Mouse (Mus musculus) forebrain, embryonic 14.5 days (tissue): ENCODE measurements around the gene Hnrnpul1. TPM values are rescaled to one million over a fixed set of nuclear protein-coding genes. Genes with fewer than 3 reads are reported as not detected.
"Not testable (repeated sequence)": the region's sequence is repeated elsewhere in the genome, so short reads cannot be mapped to it uniquely, and the experiment has no call there.

ENCODE experiments used
- ATAC-seq: fragments of 200-750 bp; cut with Nextera tagmentation; 2 replicates; pipeline ENCODE4 v1.8.0; 2017; ENCODE audit warnings: mild to moderate bottlenecking, moderate library complexity
- DNase-seq: peaks from one replicate; pipeline ENCODE4 v3.0.0-alpha.2; 2015; ENCODE audit warnings: low spot score
- H3K27ac ChIP-seq: fragments of 300-500 bp; sonication (generic); 2 replicates; pipeline ENCODE4 v1.5.1; 2014; ENCODE audit warnings: low read depth, mild to moderate bottlenecking, control low read depth, low read length, moderate library complexity
- H3K27me3 ChIP-seq: fragments of 300-500 bp; sonication (generic); replicated peaks from 2 replicates; pipeline ENCODE4 v1.6.1; 2014; ENCODE audit warnings: low read length, control low read depth, mixed read lengths; ENCODE audit not compliant: control insufficient read depth, insufficient read depth
- H3K36me3 ChIP-seq: fragments of 300-500 bp; sonication (generic); 2 replicates; pipeline ENCODE4 v1.6.1; 2014; ENCODE audit warnings: low read length, control low read depth; ENCODE audit not compliant: control insufficient read depth, insufficient read depth
- H3K4me1 ChIP-seq: fragments of 300-500 bp; sonication (generic); 2 replicates; pipeline ENCODE4 v1.6.1; 2014; ENCODE audit warnings: antibody characterized with exemption, low read length, control low read depth; ENCODE audit not compliant: control insufficient read depth, insufficient read depth
- H3K4me2 ChIP-seq: fragments of 300-500 bp; sonication (generic); 2 replicates; pipeline ENCODE4 v1.6.1; 2014; ENCODE audit warnings: mild to moderate bottlenecking, control low read depth, low read length
- H3K4me3 ChIP-seq: fragments of 300-500 bp; sonication (generic); 2 replicates; pipeline ENCODE4 v1.5.1; 2014; ENCODE audit warnings: low read depth, low read length, control low read depth
- H3K9ac ChIP-seq: fragments of 300-500 bp; sonication (generic); 2 replicates; pipeline ENCODE4 v1.6.1; 2014; ENCODE audit warnings: mild to moderate bottlenecking, low read length, control low read depth, moderate library complexity
- H3K9me3 ChIP-seq: fragments of 300-500 bp; sonication (generic); replicated peaks from 2 replicates; pipeline ENCODE4 v1.6.1; 2016; ENCODE audit warnings: low read length, control low read depth, mixed read lengths; ENCODE audit not compliant: control insufficient read depth
- WGBS: fragments of 180-500 bp; shearing (Covaris S2); extraction: QIAGEN DNeasy Blood & Tissue Kit; methylation state at CpG from one replicate; pipeline ENCODE4 v1.1.7; 2014; 5-methylcytosine and 5-hydroxymethylcytosine counted together
- polyA plus RNA-seq: library from polyadenylated mRNA; unstranded; fragments of >200 nt; fragmentation: Nextera tagmentation; extraction: Ambion mirVana; gene quantifications from 2 replicates; pipeline ENCODE4 v1.2.1, GENCODE M21; 2014

The Hnrnpul1 gene
- polyA plus RNA-seq: 53.6 and 61.2 TPM in 2 replicates

- H3K4me2 ChIP-seq: peak within 1 kb of the TSS; percentile 70
- H3K27ac ChIP-seq: peak within 1 kb of the TSS; percentile 97
- peaks cover 12% of the 10 kb centered on the region for H3K4me1 ChIP-seq
- H3K36me3 ChIP-seq: peaks cover 16% of the 10 kb centered on the region
- no peaks in the 10 kb centered on the region for H3K27me3 ChIP-seq
- DNase-seq: peak; percentile 99
- WGBS: under 1% methylated on average over 55 of the region's 55 CpGs
- H3K4me3 ChIP-seq: peak within 1 kb of the TSS; percentile 97
- ATAC-seq: peak; percentile 94
- peak within 1 kb of the TSS; percentile 99 for H3K9ac ChIP-seq
- H3K9me3 ChIP-seq: no peaks in the 10 kb centered on the region
Observed at GRCm38 (mm10) chr7:25754738-25755467, at the start of gene Hnrnpul1. TSS of gene Hnrnpul1 (minus strand) at chr7:25754757.

GRCm38 (mm10) chr7:25803460-25803859, 48.9 kb upstream of the Hnrnpul1 start:
- no peak for ATAC-seq
- Histone ChIP-seq H3K27ac (no peak overlapping the region), H3K4me2 (no peak overlapping the region), H3K36me3 (no peaks in the 10 kb centered on the region), H3K9me3 (no peaks in the 10 kb centered on the region), H3K9ac (no peak overlapping the region), H3K27me3 (no peaks in the 10 kb centered on the region), H3K4me1 (no peaks in the 10 kb centered on the region), H3K4me3 (no peak overlapping the region)
- WGBS: 81% methylated on average over 13 of the region's 13 CpGs
- DNase-seq: no peak

- no peak for ATAC-seq
- no peak overlapping the region for H3K4me2 ChIP-seq
Observed at GRCm38 (mm10) chr7:25802241-25803125, 47.9 kb upstream of the Hnrnpul1 start.

GRCm38 (mm10) chr7:25801031-25801430, 46.5 kb upstream of the Hnrnpul1 start:
- 92% methylated on average over 6 of the region's 6 CpGs for WGBS
- no peak overlapping the region for H3K4me3 ChIP-seq
- no peak overlapping the region for H3K4me2 ChIP-seq
- H3K4me1 ChIP-seq: no peaks in the 10 kb centered on the region
- DNase-seq: no peak
- H3K27me3 ChIP-seq: no peaks in the 10 kb centered on the region
- no peak for ATAC-seq
- no peaks in the 10 kb centered on the region for H3K36me3 ChIP-seq
- H3K27ac ChIP-seq: no peak overlapping the region
- H3K9me3 ChIP-seq: no peaks in the 10 kb centered on the region
- no peak overlapping the region for H3K9ac ChIP-seq

More at GRCm38 (mm10) chr7:25802241-25803125, 47.9 kb upstream of the Hnrnpul1 start:
- 38% methylated on average over 24 of the region's 24 CpGs for WGBS
- DNase-seq: no peak
- H3K4me3 ChIP-seq: no peak overlapping the region
- H3K27ac ChIP-seq: no peak overlapping the region
- no peaks in the 10 kb centered on the region for H3K9me3 ChIP-seq
- no peaks in the 10 kb centered on the region for H3K27me3 ChIP-seq
- H3K36me3 ChIP-seq: no peaks in the 10 kb centered on the region
- no peaks in the 10 kb centered on the region for H3K4me1 ChIP-seq
- no peak overlapping the region for H3K9ac ChIP-seq

- Histone ChIP-seq H3K27me3 (no peaks in the 10 kb centered on the region), H3K4me2 (no peak overlapping the region), H3K36me3 (no peaks in the 10 kb centered on the region), H3K9me3 (no peaks in the 10 kb centered on the region), H3K4me1 (no peaks in the 10 kb centered on the region), H3K4me3 (no peak overlapping the region), H3K27ac (no peak overlapping the region), H3K9ac (no peak overlapping the region)
- ATAC-seq: no peak
- DNase-seq: no peak
- 89% methylated on average over 1 of the region's 1 CpGs for WGBS
Observed at GRCm38 (mm10) chr7:25799369-25799768, 44.8 kb upstream of the Hnrnpul1 start.

- ATAC-seq: no peak
- H3K4me1 ChIP-seq: no peaks in the 10 kb centered on the region
- no peaks in the 10 kb centered on the region for H3K9me3 ChIP-seq
- H3K27ac ChIP-seq: no peak overlapping the region
- 75% methylated on average over 2 of the region's 2 CpGs for WGBS
- H3K4me3 ChIP-seq: no peak overlapping the region
- DNase-seq: no peak
- H3K27me3 ChIP-seq: no peaks in the 10 kb centered on the region
- no peak overlapping the region for H3K4me2 ChIP-seq
- no peak overlapping the region for H3K9ac ChIP-seq
- H3K36me3 ChIP-seq: no peaks in the 10 kb centered on the region
Observed at GRCm38 (mm10) chr7:25798540-25798939, 44.0 kb upstream of the Hnrnpul1 start.

GRCm38 (mm10) chr7:25794775-25795174, 40.2 kb upstream of the Hnrnpul1 start:
- Histone ChIP-seq H3K36me3 (no peaks in the 10 kb centered on the region), H3K27me3 (no peaks in the 10 kb centered on the region), H3K4me1 (no peaks in the 10 kb centered on the region), H3K9me3 (no peaks in the 10 kb centered on the region), H3K4me2 (no peak overlapping the region), H3K9ac (no peak overlapping the region), H3K4me3 (no peak overlapping the region), H3K27ac (no peak overlapping the region)
- WGBS: 91% methylated on average over 8 of the region's 8 CpGs
- no peak for DNase-seq
- ATAC-seq: no peak

GRCm38 (mm10) chr7:25793679-25794078, 39.1 kb upstream of the Hnrnpul1 start:
- no peak for ATAC-seq
- Histone ChIP-seq H3K9me3 (no peaks in the 10 kb centered on the region), H3K27me3 (no peaks in the 10 kb centered on the region), H3K36me3 (no peaks in the 10 kb centered on the region), H3K4me1 (0 out of 2 replicates have a peak, but pooled peaks cover under 1% of the 10 kb centered on the region), H3K9ac (no peak overlapping the region), H3K27ac (no peak overlapping the region), H3K4me2 (no peak overlapping the region), H3K4me3 (no peak overlapping the region)
- no peak for DNase-seq
- WGBS: 46% methylated on average over 3 of the region's 3 CpGs

- DNase-seq, H3K36me3 ChIP-seq, H3K4me1 ChIP-seq, H3K9me3 ChIP-seq, H3K27ac ChIP-seq, H3K4me2 ChIP-seq, H3K27me3 ChIP-seq, H3K4me3 ChIP-seq, ATAC-seq, H3K9ac ChIP-seq: not testable (repeated sequence)
- 80% methylated on average over 9 of the region's 9 CpGs for WGBS
Observed at GRCm38 (mm10) chr7:25792966-25793365, 38.4 kb upstream of the Hnrnpul1 start.
